11 mouse cellular contexts compared by ENCODE assay signal in the genomic region with DNA sequence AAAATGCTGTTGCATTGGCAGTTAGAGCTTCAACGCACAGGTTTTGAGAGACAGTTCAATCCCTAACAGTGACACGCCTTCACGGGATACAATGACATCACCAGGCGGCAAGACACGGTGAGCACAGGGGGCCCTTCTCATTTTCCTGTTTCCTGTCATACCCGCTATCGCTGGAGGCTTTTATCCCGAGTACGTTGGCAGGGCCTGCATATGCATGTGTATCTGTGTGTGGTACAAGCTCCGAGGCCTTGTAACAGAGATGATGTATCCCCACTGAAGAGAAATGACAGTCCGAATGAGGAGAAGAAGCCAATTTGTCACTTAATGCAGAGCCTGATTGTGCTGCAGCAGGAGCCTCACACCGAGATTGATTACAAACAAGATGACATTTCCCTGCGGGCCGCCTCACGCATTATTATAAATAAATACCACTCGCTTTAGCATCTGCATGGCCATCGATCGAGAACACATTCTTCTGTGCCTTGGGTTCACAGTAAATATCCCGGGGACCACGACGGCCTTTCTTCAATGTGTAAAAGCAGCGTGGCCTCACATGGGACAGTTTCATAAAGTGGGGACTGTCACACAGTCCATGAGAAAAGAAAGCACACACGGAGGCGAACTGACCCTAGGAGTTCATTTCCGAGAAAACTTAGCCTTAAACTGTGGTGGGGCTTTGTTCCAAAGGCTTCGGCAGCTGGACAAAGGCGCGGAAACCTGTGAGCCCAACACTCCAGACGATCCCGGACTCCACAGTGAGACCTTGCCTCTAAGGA. TPM values are rescaled to one million over a fixed set of nuclear protein-coding genes. Genes with fewer than 3 reads are reported as not detected.
DNase-seq lines count a peak whose midpoint lies in the region; ATAC-seq and TF ChIP-seq lines count a peak whose summit lies in the region.
"Had no signal": no experiment of that assay in that cellular context is flagged by ENCODE, and none has a peak within 500 bp of the region (broad histone marks: within the 10 kb centered on the region; RNA-seq: fewer than 3 reads in every experiment).

No protein-coding gene starts in this region.

- H3K9me3 ChIP-seq in intestine, embryonic 14.5 days (ENCODE audit: control insufficient read depth, low read length): no peaks in the 10 kb centered on the region
- H3K9me3 ChIP-seq in intestine, embryonic 16.5 days (ENCODE audit: control insufficient read depth, low read length): no peaks in the 10 kb centered on the region
- no peaks in the 10 kb centered on the region for H3K9me3 ChIP-seq in intestine, postnatal 0 days (ENCODE audit: control insufficient read depth)
- H3K9me3 ChIP-seq in stomach, postnatal 0 days (ENCODE audit: control insufficient read depth, low read length): no peaks in the 10 kb centered on the region
- H3K9me3 ChIP-seq: embryonic facial prominence, embryonic 15.5 days; heart, embryonic 13.5 days; liver, embryonic 13.5 days had no signal

- DNase-seq in intestine, embryonic 14.5 days (ENCODE audit: low spot score): peak; percentile 53
- peak; percentile 49 for DNase-seq in testis, postnatal 10 days (ENCODE audit: low spot score)
- no peak for DNase-seq in testis, postnatal 14 days (ENCODE audit: low spot score)
- no peak for DNase-seq in stomach, postnatal 0 days (ENCODE audit: low spot score)
- no peak for DNase-seq in cerebellum, adult 9-10 months
- no peak for DNase-seq in cerebellum, postnatal 25 days

- H3K4me1 ChIP-seq in intestine, embryonic 14.5 days (replicated peaks; ENCODE audit: control insufficient read depth, insufficient read depth, low read length): 0 out of 2 replicates have a peak, but pooled peaks cover 2% of the 10 kb centered on the region
- 0 out of 2 replicates have a peak, but pooled peaks cover 3% of the 10 kb centered on the region for H3K4me1 ChIP-seq in intestine, embryonic 16.5 days (ENCODE audit: control insufficient read depth, insufficient read depth, low read length)
- H3K4me1 ChIP-seq in intestine, postnatal 0 days (replicated peaks; ENCODE audit: control insufficient read depth, insufficient read depth, low read length): no peaks in the 10 kb centered on the region
- no peaks in the 10 kb centered on the region for H3K4me1 ChIP-seq in stomach, postnatal 0 days (replicated peaks; ENCODE audit: control insufficient read depth, insufficient read depth)
- H3K4me1 ChIP-seq: embryonic facial prominence, embryonic 15.5 days; heart, embryonic 13.5 days had no signal

- WGBS in intestine, embryonic 14.5 days: 53% methylated on average over 30 of the region's 30 CpGs
- WGBS in intestine, embryonic 16.5 days: 60% methylated on average over 30 of the region's 30 CpGs
- 66% methylated on average over 30 of the region's 30 CpGs for WGBS in intestine, postnatal 0 days
- WGBS in stomach, postnatal 0 days: 50% methylated on average over 30 of the region's 30 CpGs

- 0 out of 2 replicates have a peak, but pooled peaks cover 2% of the 10 kb centered on the region for H3K27me3 ChIP-seq in intestine, embryonic 14.5 days (replicated peaks; ENCODE audit: control insufficient read depth, insufficient read depth, low read length)
- no peaks in the 10 kb centered on the region for H3K27me3 ChIP-seq in intestine, embryonic 16.5 days (replicated peaks; ENCODE audit: control insufficient read depth, insufficient read depth, low read length)
- H3K27me3 ChIP-seq in intestine, postnatal 0 days (replicated peaks; ENCODE audit: control insufficient read depth, insufficient read depth, low read length): no peaks in the 10 kb centered on the region
- no peaks in the 10 kb centered on the region for H3K27me3 ChIP-seq in stomach, postnatal 0 days (ENCODE audit: control insufficient read depth, insufficient read depth, low read length)
- H3K27me3 ChIP-seq: embryonic facial prominence, embryonic 15.5 days; heart, embryonic 13.5 days; liver, embryonic 13.5 days had no signal

- no peak for TF ChIP-seq CTCF in intestine, postnatal 0 days (IDR thresholded peaks at IDR 0.05; ENCODE audit: low read depth)
- TF ChIP-seq CTCF in stomach, postnatal 0 days (IDR thresholded peaks at IDR 0.05; ENCODE audit: low read depth): no peak

- no peak for TF ChIP-seq EP300 in stomach, postnatal 0 days (optimal IDR thresholded peaks at IDR 0.05)

- no peak overlapping the region for H3K4me3 ChIP-seq in intestine, embryonic 14.5 days (ENCODE audit: low read depth, low read length)
- no peak overlapping the region for H3K4me3 ChIP-seq in intestine, embryonic 16.5 days (ENCODE audit: low read length)
- no peak overlapping the region for H3K4me3 ChIP-seq in intestine, postnatal 0 days (ENCODE audit: low read depth, low read length)
- H3K4me3 ChIP-seq in stomach, postnatal 0 days (ENCODE audit: low read depth, low read length): no peak overlapping the region
- H3K4me3 ChIP-seq: embryonic facial prominence, embryonic 15.5 days; heart, embryonic 13.5 days; liver, embryonic 13.5 days had no signal

- no peak overlapping the region for H3K9ac ChIP-seq in intestine, embryonic 14.5 days (ENCODE audit: low read length)
- no peak overlapping the region for H3K9ac ChIP-seq in intestine, embryonic 16.5 days (ENCODE audit: low read depth, low read length)
- no peak overlapping the region for H3K9ac ChIP-seq in intestine, postnatal 0 days (ENCODE audit: low read depth, low read length)
- 0 out of 2 replicates have a peak overlapping the region, but pooled peaks have one; percentile 18 for H3K9ac ChIP-seq in stomach, postnatal 0 days (ENCODE audit: low read length)
- H3K9ac ChIP-seq: embryonic facial prominence, embryonic 15.5 days; heart, embryonic 13.5 days; liver, embryonic 13.5 days had no signal

- no peak overlapping the region; the same call in 1 of the 2 replicates for H3K4me2 ChIP-seq in intestine, embryonic 14.5 days (ENCODE audit: low read length)
- H3K4me2 ChIP-seq in intestine, embryonic 16.5 days (ENCODE audit: low read depth, low read length): no peak overlapping the region
- H3K4me2 ChIP-seq in intestine, postnatal 0 days (replicated peaks; ENCODE audit: low read depth): 0 out of 2 replicates have a peak overlapping the region, but pooled peaks have one; percentile 3
- H3K4me2 ChIP-seq in stomach, postnatal 0 days (replicated peaks; ENCODE audit: low read depth): peak overlapping the region; percentile 23; the same call in 1 of the 2 replicates
- H3K4me2 ChIP-seq: embryonic facial prominence, embryonic 15.5 days; heart, embryonic 13.5 days; liver, embryonic 13.5 days had no signal

- H3K27ac ChIP-seq in intestine, embryonic 14.5 days (ENCODE audit: low read depth): 0 out of 2 replicates have a peak overlapping the region, but pooled peaks have one; percentile 7
- no peak overlapping the region for H3K27ac ChIP-seq in intestine, embryonic 16.5 days (ENCODE audit: low read length)
- H3K27ac ChIP-seq in intestine, postnatal 0 days (ENCODE audit: low read depth, low read length): no peak overlapping the region
- H3K27ac ChIP-seq in stomach, postnatal 0 days (replicated peaks): no peak overlapping the region
- H3K27ac ChIP-seq: embryonic facial prominence, embryonic 15.5 days; heart, embryonic 13.5 days; liver, embryonic 13.5 days had no signal

- no peaks in the 10 kb centered on the region for H3K36me3 ChIP-seq in intestine, embryonic 14.5 days (ENCODE audit: control insufficient read depth, insufficient read depth, low read length)
- no peaks in the 10 kb centered on the region for H3K36me3 ChIP-seq in intestine, embryonic 16.5 days (ENCODE audit: control insufficient read depth, insufficient read depth, low read length)
- no peaks in the 10 kb centered on the region for H3K36me3 ChIP-seq in intestine, postnatal 0 days (ENCODE audit: control insufficient read depth, insufficient read depth)
- no peaks in the 10 kb centered on the region for H3K36me3 ChIP-seq in stomach, postnatal 0 days (ENCODE audit: control insufficient read depth, insufficient read depth, low read length)
- H3K36me3 ChIP-seq: embryonic facial prominence, embryonic 15.5 days; heart, embryonic 13.5 days; liver, embryonic 13.5 days had no signal

- no peak for ATAC-seq in intestine, embryonic 14.5 days (replicated peaks; ENCODE audit: low FRiP score, low TSS enrichment, low read depth)
- ATAC-seq in intestine, embryonic 16.5 days: no peak
- ATAC-seq in intestine, postnatal 0 days: no peak
- ATAC-seq in stomach, postnatal 0 days (ENCODE audit: low FRiP score, low TSS enrichment): no peak

RNA-seq across cellular contexts. Expression of gene Noct, which starts 54.9 kb away (rescaled TPM):
- 7.0 and 7.7 TPM in 2 replicates for polyA plus RNA-seq in intestine, embryonic 14.5 days (2014; fragmentation: Nextera tagmentation; extraction: Ambion mirVana)
- 4.9 TPM in 2 replicates for polyA plus RNA-seq in intestine, embryonic 16.5 days (2015; fragmentation: Nextera tagmentation; extraction: Ambion mirVana)
- 11.3 and 12.0 TPM in 2 replicates for polyA plus RNA-seq in intestine, postnatal 0 days (2015; fragmentation: Nextera tagmentation; extraction: Ambion mirVana)
- polyA plus RNA-seq in stomach, postnatal 0 days (2015; fragmentation: Nextera tagmentation; extraction: Ambion mirVana): 7.5 and 9.2 TPM in 2 replicates

Comparison
In these comparisons a context has a peak if more than half of its experiments do, and no peak if none do; other contexts are left out.
1. DNase-seq: peak in intestine, embryonic 14.5 days (single experiment) and testis, postnatal 10 days (single experiment); none in testis, postnatal 14 days (single experiment), stomach, postnatal 0 days (single experiment), cerebellum, adult 9-10 months (single experiment) and cerebellum, postnatal 25 days (0 of 2).
2. H3K4me2 ChIP-seq: peak in intestine, postnatal 0 days (single experiment) and stomach, postnatal 0 days (single experiment); none in intestine, embryonic 14.5 days (single experiment) and intestine, embryonic 16.5 days (single experiment).